Mouse (Mus musculus): ENCODE results near the gene Gm21119.
"Not testable (repeated sequence)": the region's sequence is repeated elsewhere in the genome, so short reads cannot be mapped to it uniquely, and the experiment has no call there.

Gene Gm21119

DNA sequence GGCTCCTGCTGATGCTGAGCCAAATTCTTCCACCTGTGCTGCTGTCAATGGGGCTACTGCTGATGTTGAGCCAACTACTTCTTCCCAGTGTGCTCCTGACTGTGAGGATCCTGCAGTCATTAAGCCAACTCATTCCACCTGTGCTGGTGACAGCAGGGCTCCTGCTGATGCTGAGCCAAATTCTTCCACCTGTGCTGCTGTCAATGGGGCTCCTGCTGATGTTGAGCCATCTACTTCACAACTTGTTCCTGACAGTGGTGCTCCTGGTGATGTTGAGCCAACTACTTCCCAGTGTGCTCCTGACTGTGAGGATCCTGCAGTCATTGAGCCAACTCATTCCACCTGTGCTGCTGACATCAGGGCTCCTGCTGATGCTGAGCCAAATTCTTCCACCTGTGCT lies 63.7 kb downstream of the Gm21119 start:
- DNase-seq = not testable (repeated sequence)

Measured in thymus, postnatal 25 days (tissue).